Mouse (Mus musculus) brain, adult 2 months (tissue): ENCODE results near the gene Tekt2.

ENCODE experiments used
- DNase-seq: peaks from one replicate; pipeline ENCODE4 v3.0.0; 2011; ENCODE audit warnings: low read depth, low spot score

Tekt2 gene

GRCm38 (mm10) chr4:126306827-126307226 is 18.7 kb downstream of the Tekt2 start:
- no peak for DNase-seq

GRCm38 (mm10) chr4:126306058-126306457 is 19.4 kb downstream of the Tekt2 start:
- no peak for DNase-seq

DNA sequence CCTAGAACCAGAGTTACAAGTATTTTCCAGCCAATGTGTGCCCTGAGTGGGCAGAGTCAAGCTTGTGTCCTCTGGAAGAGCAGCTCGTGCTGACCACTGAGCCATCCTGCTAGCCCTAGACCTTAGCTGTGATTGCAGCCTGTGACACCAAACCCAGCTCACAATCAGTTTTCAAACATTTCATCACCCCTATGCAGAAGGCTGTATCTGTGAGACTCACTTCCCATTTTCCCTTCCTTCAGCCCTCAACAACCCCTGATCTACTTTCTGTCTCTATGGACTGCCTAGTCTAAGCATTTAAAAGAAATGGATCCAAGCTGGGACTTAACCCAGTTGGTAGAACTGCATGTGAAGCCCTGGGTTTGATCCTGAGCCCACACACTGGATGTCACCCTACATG is 20.1 kb downstream of the Tekt2 start:
- DNase-seq, result no peak

- no peak for DNase-seq
Observed at GRCm38 (mm10) chr4:126303877-126304276, 21.6 kb downstream of the Tekt2 start.

- peak; percentile 77 for DNase-seq
Observed at GRCm38 (mm10) chr4:126301584-126302309, 23.7 kb downstream of the Tekt2 start.

- DNase-seq, result no peak
Observed at GRCm38 (mm10) chr4:126300916-126301583, 24.4 kb downstream of the Tekt2 start.

DNA sequence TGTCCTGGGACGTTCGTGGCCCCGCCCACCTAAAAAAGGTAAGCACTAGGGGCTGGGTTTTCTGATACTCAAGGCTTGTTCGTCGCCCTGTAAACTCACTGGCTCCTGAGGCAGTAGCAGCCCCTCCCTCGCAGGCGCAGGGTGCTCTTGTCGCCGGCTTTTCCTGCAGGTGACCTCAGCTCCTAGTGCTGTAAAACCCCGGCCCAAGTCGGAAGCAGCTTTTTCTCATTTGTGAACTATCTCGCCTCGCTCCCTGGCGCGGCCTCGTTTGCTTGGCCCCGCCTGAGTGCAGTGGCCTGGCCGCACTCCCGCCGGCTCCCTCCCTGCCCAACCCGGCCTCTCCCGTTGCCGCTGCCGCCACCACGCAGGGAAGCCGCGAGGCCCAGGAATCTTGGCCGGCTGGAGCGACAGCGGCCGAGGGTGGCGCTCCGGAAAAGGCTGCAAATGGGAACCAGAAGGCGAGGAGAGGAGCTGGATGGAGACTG is 28.8 kb downstream of the Tekt2 start:
- DNase-seq, result peak; percentile 70

GRCm38 (mm10) chr4:126295937-126296336 is 29.6 kb downstream of the Tekt2 start:
- no peak for DNase-seq

DNA sequence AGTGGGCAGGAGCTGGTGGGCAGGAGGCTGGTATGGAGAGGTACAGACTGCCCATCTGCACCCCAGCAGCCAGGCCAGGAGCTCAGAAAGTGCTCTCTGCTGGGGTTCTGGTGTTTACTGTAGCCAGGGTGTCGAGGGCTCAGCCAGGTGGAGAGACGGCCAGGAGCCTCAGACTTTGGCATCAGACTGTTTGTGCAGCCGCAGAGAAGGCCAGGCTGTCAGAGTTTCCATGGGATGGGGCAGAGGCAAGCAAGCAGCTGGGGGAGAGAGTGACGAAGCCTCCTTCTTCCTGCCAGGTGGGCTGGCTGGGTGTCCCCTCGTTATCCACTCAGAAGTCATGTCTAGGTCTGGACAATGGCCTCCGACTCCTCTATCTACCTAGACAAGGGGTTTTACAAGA is 30.3 kb downstream of the Tekt2 start:
- DNase-seq, result no peak

DNA sequence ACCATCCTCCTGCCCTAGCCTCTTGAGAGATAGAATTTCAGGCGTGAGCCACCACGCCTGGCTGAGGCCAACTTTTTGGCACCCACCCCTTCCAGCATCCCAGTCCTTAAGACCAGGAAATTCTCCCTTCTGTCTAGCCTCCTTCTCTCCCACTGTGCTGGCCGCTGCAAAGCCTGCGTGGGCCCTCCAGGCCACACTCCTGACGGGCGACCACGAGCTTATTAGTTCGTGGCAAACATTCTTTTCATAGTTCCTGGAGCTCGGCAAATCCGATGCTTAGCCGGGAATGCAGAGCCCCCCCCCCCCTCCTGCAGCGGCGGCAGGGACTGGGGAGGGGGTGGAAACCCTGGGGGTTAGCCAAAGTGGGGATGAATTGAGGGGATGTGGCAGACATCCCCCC is 34.3 kb downstream of the Tekt2 start:
- no peak for DNase-seq

DNA sequence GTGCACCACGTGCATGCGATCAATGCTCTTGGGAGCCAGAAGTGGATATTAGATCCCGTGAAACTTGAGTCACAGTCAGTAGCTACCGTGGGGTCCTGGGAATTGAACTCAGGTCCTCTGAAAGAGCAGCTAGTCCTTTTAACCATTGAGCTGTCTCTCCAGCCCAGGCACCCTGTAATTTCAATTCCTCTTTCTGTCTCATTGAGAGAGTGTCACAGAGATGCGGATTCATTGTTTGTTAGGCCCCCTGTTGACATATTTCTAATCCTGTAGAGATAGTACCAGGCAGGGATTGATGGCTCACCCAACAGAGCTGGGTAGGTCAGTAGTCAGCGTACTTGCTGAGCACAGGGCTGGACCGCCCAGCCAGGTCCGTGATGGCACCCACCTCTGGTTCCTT is 35.2 kb downstream of the Tekt2 start:
- DNase-seq, result no peak

DNA sequence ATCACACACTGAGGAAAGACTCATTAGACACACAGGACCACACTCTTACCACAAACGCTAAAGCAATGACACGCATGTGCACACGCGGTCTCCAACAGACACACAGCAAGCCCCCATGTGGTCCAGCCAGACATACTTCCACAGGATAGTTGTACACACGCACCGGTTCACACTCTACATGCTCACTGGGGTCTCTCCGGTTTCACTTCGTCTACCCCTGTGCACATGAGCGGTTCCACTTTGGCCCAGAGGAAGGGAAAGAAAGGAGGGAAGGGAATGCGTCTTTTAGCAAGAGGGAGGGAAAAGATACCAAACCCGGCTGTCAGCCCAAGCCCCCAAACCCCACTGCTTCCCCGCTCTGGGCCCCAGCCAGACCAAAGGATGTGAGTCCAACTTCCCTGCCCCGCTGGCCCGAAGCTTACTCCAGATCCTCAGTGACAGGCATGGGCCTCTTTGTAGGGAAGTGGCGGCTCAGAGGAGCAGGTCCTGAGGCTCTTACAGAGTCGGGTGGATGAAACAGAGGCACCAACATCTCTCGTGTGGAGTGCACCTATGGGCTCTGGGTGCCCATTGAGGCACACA is 37.3 kb downstream of the Tekt2 start:
- DNase-seq, result no peak

GRCm38 (mm10) chr4:126287302-126287995 is 38.0 kb downstream of the Tekt2 start:
- DNase-seq, result no peak

DNA sequence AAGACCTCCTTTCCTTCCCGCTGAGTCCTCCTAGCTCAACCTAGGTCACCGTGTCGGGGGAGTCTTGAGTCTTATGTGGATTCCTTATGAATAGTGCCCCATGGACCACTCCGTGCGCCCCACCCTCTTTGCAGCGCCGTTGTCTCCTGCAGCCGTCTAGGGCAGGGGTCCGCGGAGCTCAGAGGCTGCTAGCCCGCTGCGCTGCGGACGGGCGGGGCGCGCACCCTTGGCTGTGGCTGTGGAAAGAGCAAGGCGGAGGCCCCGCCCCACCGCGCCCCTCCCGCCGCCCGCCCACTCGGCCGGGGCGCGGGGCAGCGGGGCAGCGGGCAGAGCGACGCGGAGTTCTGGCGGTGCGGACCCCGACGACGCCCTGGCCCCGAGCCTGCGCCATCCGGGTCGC is 39.0 kb downstream of the Tekt2 start, which contains the start of gene Col8a2:
TSS of gene Col8a2 (plus strand) at position 302 of the 400 bp plus-strand sequence.
- DNase-seq, result no peak

DNA sequence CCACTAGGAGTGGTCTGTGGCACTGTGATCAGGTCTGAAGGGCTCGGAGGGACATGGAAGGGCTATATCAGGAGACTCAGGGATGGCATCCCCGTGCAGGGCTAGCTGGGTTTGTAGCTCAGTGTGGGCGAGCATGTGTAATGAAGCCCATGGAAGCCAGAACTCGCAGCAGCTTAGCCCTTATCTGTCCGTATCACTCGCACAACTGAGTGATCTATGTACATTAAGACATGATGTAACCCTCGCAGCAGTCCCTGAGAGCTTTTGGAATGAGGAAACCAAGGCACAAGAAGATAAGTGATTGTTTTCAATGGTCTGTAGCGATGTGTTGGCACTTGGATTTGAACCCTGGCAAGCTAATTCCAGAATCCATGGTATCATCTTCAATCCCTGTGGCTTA is 41.9 kb downstream of the Tekt2 start:
- no peak for DNase-seq

- no peak for DNase-seq
Observed at GRCm38 (mm10) chr4:126281706-126282105, 43.8 kb downstream of the Tekt2 start.

- no peak for DNase-seq
Observed at GRCm38 (mm10) chr4:126278961-126279360, 46.5 kb downstream of the Tekt2 start.

DNA sequence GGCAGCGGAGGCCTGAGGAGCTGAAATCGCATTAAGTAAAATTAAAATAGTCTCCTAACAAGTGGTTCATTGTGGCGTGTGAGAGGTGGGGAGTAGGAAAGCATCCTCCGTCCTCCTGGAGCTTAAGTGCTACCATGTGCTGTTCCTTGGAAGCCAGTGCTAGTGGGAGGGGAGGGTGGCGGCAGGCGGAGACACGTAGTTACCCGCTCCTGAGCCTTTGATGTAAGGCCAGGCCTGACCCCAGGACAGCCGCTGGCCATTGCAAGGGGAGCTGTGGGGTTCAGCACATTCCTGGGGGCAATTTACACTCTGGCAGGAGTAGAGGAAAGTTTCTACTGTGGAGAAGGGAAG is 46.9 kb downstream of the Tekt2 start:
- no peak for DNase-seq

DNA sequence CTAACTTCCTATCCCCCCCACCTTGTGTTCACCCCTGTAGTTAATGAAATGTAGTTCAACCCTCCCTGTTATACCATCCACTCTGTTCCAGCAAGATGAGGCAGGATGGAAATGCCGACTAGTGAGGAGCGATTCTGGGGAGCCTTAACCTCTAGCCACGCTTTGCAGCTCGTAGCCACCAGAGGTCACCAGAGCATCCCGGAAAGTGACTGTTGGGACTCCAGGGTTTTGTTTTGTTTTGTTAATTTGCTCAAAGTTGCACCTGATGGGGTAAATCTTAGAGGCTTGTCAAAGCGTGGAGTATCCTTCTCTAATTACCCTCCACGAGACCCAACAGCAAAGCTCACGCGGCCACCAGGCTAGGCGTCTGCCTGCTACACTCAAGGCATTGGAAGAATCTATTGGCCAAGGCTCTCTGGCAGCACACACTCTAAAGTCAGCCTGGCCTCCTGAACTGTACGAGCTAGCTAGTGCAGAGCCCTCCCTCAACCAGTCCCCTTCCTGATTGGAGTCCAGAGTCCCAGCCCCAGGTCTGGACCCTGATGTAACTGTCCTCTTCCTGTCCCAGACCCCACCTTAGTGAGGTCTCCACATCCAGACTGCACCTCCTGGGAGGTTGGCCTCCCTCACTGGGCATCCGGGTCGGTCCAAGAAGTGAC is 47.5 kb downstream of the Tekt2 start:
- DNase-seq, result peak; percentile 74

DNA sequence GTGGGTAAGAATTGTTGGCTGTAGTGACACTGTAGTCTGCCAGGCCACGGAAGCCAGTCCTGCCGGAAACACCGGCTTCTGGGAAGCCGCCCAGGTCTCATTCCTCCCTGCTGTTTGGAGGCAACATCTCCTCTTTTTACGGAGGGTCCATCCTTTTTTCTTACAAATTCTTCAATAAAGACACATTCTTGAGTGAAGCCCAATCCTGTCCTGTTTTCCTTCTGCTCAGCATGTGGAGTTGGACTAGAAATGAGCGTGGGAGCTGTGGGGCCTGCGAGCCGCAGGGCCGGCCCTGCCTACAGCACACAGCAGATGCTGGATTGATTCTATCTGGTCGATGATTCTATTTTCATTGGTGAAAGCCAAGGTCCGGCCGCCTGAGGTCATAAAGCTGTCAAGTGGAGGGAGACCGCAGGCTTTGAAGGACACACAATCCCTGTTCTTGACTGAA is 49.8 kb downstream of the Tekt2 start:
- peak; percentile 77 for DNase-seq

DNA sequence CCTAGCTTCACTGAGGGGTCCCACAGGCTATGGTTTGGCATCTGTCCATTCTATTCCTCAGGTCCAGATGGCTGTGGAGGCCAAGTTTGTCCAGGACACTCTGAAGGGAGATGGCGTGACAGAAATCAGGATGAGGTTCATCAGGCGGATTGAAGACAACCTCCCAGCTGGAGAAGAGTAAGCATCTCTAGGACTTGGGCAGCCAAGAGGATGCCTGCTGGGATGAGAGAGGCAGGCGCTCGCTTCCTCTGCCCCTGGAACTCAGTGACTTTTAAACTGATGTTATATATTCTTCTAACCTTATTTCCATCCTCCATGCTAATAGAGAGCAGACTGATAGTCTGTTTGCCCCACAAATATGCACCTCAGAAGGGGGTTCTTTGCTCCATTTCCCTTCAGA is 50.4 kb downstream of the Tekt2 start:
- peak; percentile 48 for DNase-seq

GRCm38 (mm10) chr4:126273753-126274152 is 51.7 kb downstream of the Tekt2 start:
- DNase-seq, result peak; percentile 91
